Mouse (Mus musculus) heart, adult 2 months (tissue): ENCODE results near the gene Zfp870. TPM values are rescaled to one million over a fixed set of nuclear protein-coding genes. Genes with fewer than 3 reads are reported as not detected.

Experiments used
- DNase-seq, 2 experiments: peaks; one replicate each; pipeline ENCODE4 v3.0.0; 2021
- H3K27ac ChIP-seq: fragments of 200-600 bp; 2 replicates; pipeline ENCODE4 v1.8.1; 2022
- H3K27me3 ChIP-seq: fragments of 200-500 bp; 2 replicates; pipeline ENCODE4 v1.6.1; 2012; ENCODE audit warnings: mild to moderate bottlenecking, low read length, inconsistent platforms, mixed read lengths; ENCODE audit not compliant: control insufficient read depth, insufficient read depth
- H3K36me3 ChIP-seq: fragments of 200-500 bp; 2 replicates; pipeline ENCODE4 v1.6.1; 2012; ENCODE audit warnings: low read length, inconsistent platforms; ENCODE audit not compliant: control insufficient read depth, insufficient read depth
- H3K4me1 ChIP-seq: fragments of 200-500 bp; 2 replicates; pipeline ENCODE4 v1.6.1; 2011; ENCODE audit warnings: low read length; ENCODE audit not compliant: control insufficient read depth, insufficient read depth
- H3K4me3 ChIP-seq: fragments of 200-600 bp; 2 replicates; pipeline ENCODE4 v1.8.1; 2022
- H3K79me2 ChIP-seq: fragments of 200-500 bp; replicated peaks from 2 replicates; pipeline ENCODE4 v1.6.1; 2012; ENCODE audit warnings: mild to moderate bottlenecking, inconsistent platforms, low read length, moderate library complexity, mixed read lengths; ENCODE audit not compliant: control insufficient read depth, insufficient read depth
- H3K9ac ChIP-seq: fragments of 200-500 bp; 2 replicates; pipeline ENCODE4 v1.6.1; 2012; ENCODE audit warnings: low read depth, mild to moderate bottlenecking, control low read depth, inconsistent platforms, low read length, mixed read lengths
- CTCF ChIP-seq: fragments of 200-600 bp; IDR thresholded peaks from 2 replicates; pipeline ENCODE4 v1.8.1; 2022; ENCODE audit warnings: antibody characterized with exemption, mild to moderate bottlenecking, moderate library complexity
- EP300 ChIP-seq: fragments of 200-500 bp; IDR thresholded peaks from 2 replicates; pipeline ENCODE4 v1.6.1; 2011; ENCODE audit warnings: low read depth, low read length, control low read depth; ENCODE audit not compliant: insufficient read depth
- POLR2A ChIP-seq: fragments of 200-500 bp; IDR thresholded peaks from 2 replicates; pipeline ENCODE4 v1.6.1; 2011; ENCODE audit warnings: mild to moderate bottlenecking, low read depth, low read length, control low read depth; ENCODE audit not compliant: insufficient read depth
- WGBS: fragments of 180-500 bp; shearing (Covaris S2); methylation state at CpG from one replicate; pipeline ENCODE4 v1.1.7; 2018; 5-methylcytosine and 5-hydroxymethylcytosine counted together
- intact Hi-C: fragments of 180-260 bp; cut with DNase I; formaldehyde crosslinking; loops from one replicate; pipeline ENCODE4 v1.15.1; 2025
- polyA plus RNA-seq: library from polyadenylated mRNA; depleted of rRNA; stranded (reverse); fragments of >200 nt; gene quantifications from 2 replicates; pipeline ENCODE4 v1.2.3, GENCODE M21; 2012
- total RNA-seq, 2 experiments: library from RNA; stranded (reverse); gene quantifications; 2 replicates each; pipeline ENCODE4 v1.2.3; 2021

The Zfp870 gene
- total and polyA plus RNA-seq, 3 experiments = 1.3 to 7.3 (median 5.4) TPM

- 32% methylated on average over 1 of the region's 1 CpGs for WGBS
- DNase-seq = no peak
Measured at GRCm38 (mm10) chr17:32901751-32902525, 10.5 kb upstream of the Zfp870 start.

GRCm38 (mm10) chr17:32895421-32895820 lies 4.0 kb upstream of the Zfp870 start:
- no peaks in the 10 kb centered on the region; the same call in 1 of the 2 replicates for H3K36me3 ChIP-seq
- H3K27ac ChIP-seq = no peak overlapping the region
- no peak for TF ChIP-seq POLR2A
- no peak for TF ChIP-seq EP300
- TF ChIP-seq CTCF = no peak
- DNase-seq = no peak
- H3K79me2 ChIP-seq = peaks cover 2% of the 10 kb centered on the region; the same call in 1 of the 2 replicates
- peaks cover 2% of the 10 kb centered on the region for H3K4me1 ChIP-seq
- intact Hi-C loops = no loop called here
- no peaks in the 10 kb centered on the region for H3K27me3 ChIP-seq
- H3K4me3 ChIP-seq = no peak overlapping the region
- 83% methylated on average over 4 of the region's 4 CpGs for whole genome bisulfite sequencing
- H3K9ac ChIP-seq = no peak overlapping the region

More at GRCm38 (mm10) chr17:32901751-32902525, 10.5 kb upstream of the Zfp870 start:
- intact Hi-C loops = no loop called here
- H3K36me3 ChIP-seq = no peaks in the 10 kb centered on the region
- no peaks in the 10 kb centered on the region for H3K79me2 ChIP-seq
- no peak overlapping the region for H3K27ac ChIP-seq
- TF ChIP-seq EP300 = no peak
- no peak for TF ChIP-seq POLR2A
- no peak for TF ChIP-seq CTCF
- no peaks in the 10 kb centered on the region for H3K4me1 ChIP-seq
- no peak overlapping the region for H3K4me3 ChIP-seq
- no peak overlapping the region for H3K9ac ChIP-seq
- peaks cover 1% of the 10 kb centered on the region; the same call in 1 of the 2 replicates for H3K27me3 ChIP-seq

DNA sequence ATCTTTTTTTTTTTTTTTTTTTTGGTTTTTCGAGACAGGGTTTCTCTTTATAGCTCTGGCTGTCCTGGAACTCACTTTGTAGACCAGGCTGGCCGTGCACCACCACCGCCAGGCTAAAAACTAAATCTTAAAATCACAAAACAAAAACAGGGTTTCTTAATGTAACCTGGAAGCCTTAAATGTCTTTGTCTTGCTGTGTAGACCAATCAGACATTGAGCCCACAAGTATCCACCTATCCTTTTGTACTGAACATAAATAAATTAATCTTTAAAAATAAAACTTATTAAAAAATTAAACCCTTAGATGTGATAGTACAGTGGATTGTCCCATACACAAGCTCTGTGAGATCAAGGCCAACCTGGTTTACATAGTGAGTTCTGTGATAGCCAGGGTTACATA lies 2.5 kb upstream of the Zfp870 start:
- Histone ChIP-seq H3K79me2 (peaks cover 4% of the 10 kb centered on the region), H3K4me1 (peaks cover 8% of the 10 kb centered on the region), H3K36me3 (no peaks in the 10 kb centered on the region; the same call in 1 of the 2 replicates), H3K27ac (no peak overlapping the region), H3K4me3 (no peak overlapping the region), H3K9ac (no peak overlapping the region), H3K27me3 (no peaks in the 10 kb centered on the region)
- DNase-seq = no peak
- TF ChIP-seq CTCF (no peak), POLR2A (no peak), EP300 (no peak)
- 79% methylated on average over 3 of the region's 3 CpGs for WGBS
- intact Hi-C loops = no loop called here

- no peaks in the 10 kb centered on the region for H3K27me3 ChIP-seq
- intact Hi-C loops = loop anchor here (1.0 to 2.0 kb wide), 2 partner anchors 56 to 104 kb away; partner anchors contain the start of gene Cyp4f13
- H3K9ac ChIP-seq = peak overlapping the region; percentile 92
- DNase-seq = no peak
- WGBS = 2% methylated on average over 11 of the region's 11 CpGs
- peaks cover 8% of the 10 kb centered on the region for H3K4me1 ChIP-seq
- H3K27ac ChIP-seq = peak overlapping the region; percentile 91
- no peak for TF ChIP-seq EP300
- TF ChIP-seq CTCF = no peak
- TF ChIP-seq POLR2A = no peak
- peaks cover 4% of the 10 kb centered on the region for H3K79me2 ChIP-seq
- no peaks in the 10 kb centered on the region; the same call in 1 of the 2 replicates for H3K36me3 ChIP-seq
- H3K4me3 ChIP-seq = peak overlapping the region; percentile 75
Measured at GRCm38 (mm10) chr17:32890852-32891238, 597 bp downstream of the Zfp870 start.

- no peak overlapping the region for H3K9ac ChIP-seq
- H3K4me3 ChIP-seq = no peak overlapping the region
- WGBS = 94% methylated on average over 6 of the region's 6 CpGs
- peaks cover 4% of the 10 kb centered on the region for H3K79me2 ChIP-seq
- H3K36me3 ChIP-seq = no peaks in the 10 kb centered on the region; the same call in 1 of the 2 replicates
- no peak overlapping the region for H3K27ac ChIP-seq
- H3K27me3 ChIP-seq = no peaks in the 10 kb centered on the region
- DNase-seq = no peak
- peaks cover 8% of the 10 kb centered on the region for H3K4me1 ChIP-seq
- TF ChIP-seq EP300 = no peak
- no peak for TF ChIP-seq POLR2A
- no peak for TF ChIP-seq CTCF
- intact Hi-C loops = loop anchor here (2.0 kb wide), 1 partner anchor 57 kb away; the partner anchor contains the start of gene Cyp4f13
Measured at GRCm38 (mm10) chr17:32889611-32890010, 1.8 kb downstream of the Zfp870 start.
